8 mouse cellular contexts compared by ENCODE assay signal in genomic region chr8:125226989-125227624, GRCm38 (mm10).
A peak's percentile ranks its signal among the peaks of the same experiment; 100 is the strongest.
DNase-seq lines count a peak whose midpoint lies in the region; ATAC-seq and TF ChIP-seq lines count a peak whose summit lies in the region.

No protein-coding gene starts in this region.

- H3K9me3 ChIP-seq in embryonic facial prominence, embryonic 15.5 days (replicated peaks): no peaks in the 10 kb centered on the region
- H3K9me3 ChIP-seq in limb, embryonic 14.5 days (ENCODE audit: control insufficient read depth, low read length): no peaks in the 10 kb centered on the region

- no peak overlapping the region for H3K9ac ChIP-seq in embryonic facial prominence, embryonic 15.5 days
- H3K9ac ChIP-seq in limb, embryonic 14.5 days (ENCODE audit: low read depth, low read length, severe bottlenecking): no peak overlapping the region

- ATAC-seq in embryonic facial prominence, embryonic 15.5 days (ENCODE audit: insufficient number of reproducible peaks, low FRiP score, low TSS enrichment, low read depth): peak; percentile 66; the same call in 1 of the 2 replicates
- ATAC-seq in hematopoietic stem cell, adult 5-6 weeks (replicated peaks in 1 of 2; ENCODE audit: insufficient read depth in 1 of 2, low FRiP score in 2 of 2, low TSS enrichment in 1 of 2, low read depth in 1 of 2, poor library complexity in 2 of 2, severe bottlenecking in 2 of 2): peak; percentile 63 to 66
- peak; percentile 62; the same call in 1 of the 2 replicates for ATAC-seq in limb, embryonic 14.5 days (ENCODE audit: low FRiP score, low read depth)
- ATAC-seq in cerebellum, adult (ENCODE audit: insufficient number of reproducible peaks, low FRiP score, low TSS enrichment): no peak

- no peak overlapping the region for H3K4me3 ChIP-seq in embryonic facial prominence, embryonic 15.5 days (replicated peaks)
- H3K4me3 ChIP-seq in limb, embryonic 14.5 days (replicated peaks; ENCODE audit: low read length): no peak overlapping the region

- H3K27ac ChIP-seq in embryonic facial prominence, embryonic 15.5 days (replicated peaks): no peak overlapping the region
- no peak overlapping the region for H3K27ac ChIP-seq in limb, embryonic 14.5 days (replicated peaks; ENCODE audit: low read depth, low read length)

- H3K4me2 ChIP-seq in embryonic facial prominence, embryonic 15.5 days (replicated peaks): 0 out of 2 replicates have a peak overlapping the region, but pooled peaks have one; percentile 4
- H3K4me2 ChIP-seq in limb, embryonic 14.5 days (replicated peaks; ENCODE audit: low read depth, low read length, severe bottlenecking): no peak overlapping the region

- H3K27me3 ChIP-seq in embryonic facial prominence, embryonic 15.5 days: peaks cover 15% of the 10 kb centered on the region
- H3K27me3 ChIP-seq in limb, embryonic 14.5 days (ENCODE audit: control insufficient read depth, insufficient read depth, low read length): no peaks in the 10 kb centered on the region

- peaks cover 33% of the 10 kb centered on the region for H3K4me1 ChIP-seq in embryonic facial prominence, embryonic 15.5 days
- peaks cover 29% of the 10 kb centered on the region for H3K4me1 ChIP-seq in limb, embryonic 14.5 days (ENCODE audit: control insufficient read depth, insufficient read depth, low read length)

- WGBS in embryonic facial prominence, embryonic 15.5 days: 27% methylated on average over 14 of the region's 14 CpGs
- 53% methylated on average over 14 of the region's 14 CpGs for WGBS in limb, embryonic 14.5 days

- DNase-seq in adrenal gland, postnatal 14 days: peak; percentile 49
- no peak for DNase-seq in adrenal gland, adult 8-10 months
- DNase-seq in limb, embryonic 14.5 days (ENCODE audit: low spot score): peak; percentile 40
- peak; percentile 11 for DNase-seq in naive thymus-derived CD4-positive, alpha-beta T cell, adult 2 months (ENCODE audit: low read depth)
- no peak for DNase-seq in right cerebral cortex, postnatal 4 days

- no peak for TF ChIP-seq POLR2A in limb, embryonic 14.5 days (IDR thresholded peaks at IDR 0.05; ENCODE audit: borderline replicate concordance, extremely low read depth, insufficient read depth, insufficient read length)

- H3K36me3 ChIP-seq in embryonic facial prominence, embryonic 15.5 days: no peaks in the 10 kb centered on the region
- H3K36me3 ChIP-seq in limb, embryonic 14.5 days (ENCODE audit: control insufficient read depth, insufficient read depth, low read length): no peaks in the 10 kb centered on the region

Comparison
In these comparisons a context has a peak if more than half of its experiments do, and no peak if none do; other contexts are left out.
1. DNase-seq: peak in adrenal gland, postnatal 14 days (single experiment), limb, embryonic 14.5 days (single experiment) and naive thymus-derived CD4-positive, alpha-beta T cell, adult 2 months (single experiment); none in adrenal gland, adult 8-10 months (single experiment) and right cerebral cortex, postnatal 4 days (single experiment).